Mouse (Mus musculus) brown adipose tissue, adult 24 weeks (tissue): ENCODE measurements around the gene Scai. TPM values are rescaled to one million over a fixed set of nuclear protein-coding genes. Genes with fewer than 3 reads are reported as not detected.
"Not testable (repeated sequence)": the region's sequence is repeated elsewhere in the genome, so short reads cannot be mapped to it uniquely, and the experiment has no call there.

Experiments used
- H3K27ac ChIP-seq: fragments of 200-500 bp; replicated peaks from 2 replicates; pipeline ENCODE4 v1.5.1; 2012; ENCODE audit warnings: low read depth, mild to moderate bottlenecking, low read length
- H3K4me1 ChIP-seq: fragments of 200-500 bp; 2 replicates; pipeline ENCODE4 v1.6.1; 2012; ENCODE audit warnings: low read length, mixed read lengths; ENCODE audit not compliant: control insufficient read depth, insufficient read depth, insufficient read length
- H3K4me3 ChIP-seq: fragments of 200-500 bp; 2 replicates; pipeline ENCODE4 v1.5.1; 2012; ENCODE audit warnings: low read depth, mild to moderate bottlenecking, low read length, moderate library complexity; ENCODE audit not compliant: insufficient read depth
- polyA plus RNA-seq: library from polyadenylated mRNA; stranded (reverse); fragments of >200 nt; gene quantifications from 2 replicates; pipeline ENCODE4 v1.2.4, GENCODE M21; 2012; ENCODE audit not compliant: missing spikeins, insufficient read depth, insufficient read length

The Scai gene
- polyA plus RNA-seq, 1 experiment = 3.6 TPM

- Histone ChIP-seq H3K4me3 (no peak overlapping the region), H3K4me1 (0 out of 2 replicates have a peak, but pooled peaks cover 3% of the 10 kb centered on the region), H3K27ac (no peak overlapping the region)
Observed at GRCm38 (mm10) chr2:39157916-39158315, 32.6 kb downstream of the Scai start.

- Histone ChIP-seq H3K4me1 (0 out of 2 replicates have a peak, but pooled peaks cover 3% of the 10 kb centered on the region), H3K4me3 (no peak overlapping the region), H3K27ac (no peak overlapping the region)
Observed at GRCm38 (mm10) chr2:39156821-39157220, 33.7 kb downstream of the Scai start.

- Histone ChIP-seq H3K27ac (no peak overlapping the region), H3K4me3 (no peak overlapping the region), H3K4me1 (no peaks in the 10 kb centered on the region)
Observed at GRCm38 (mm10) chr2:39150943-39151342, 39.6 kb downstream of the Scai start.

- Histone ChIP-seq H3K27ac (no peak overlapping the region), H3K4me3 (no peak overlapping the region), H3K4me1 (no peaks in the 10 kb centered on the region)
Observed at GRCm38 (mm10) chr2:39148075-39148474, 42.5 kb downstream of the Scai start.

- Histone ChIP-seq H3K4me3 (no peak overlapping the region), H3K27ac (no peak overlapping the region), H3K4me1 (no peaks in the 10 kb centered on the region)
Observed at GRCm38 (mm10) chr2:39146469-39146868, 44.1 kb downstream of the Scai start.

- Histone ChIP-seq H3K4me3 (no peak overlapping the region), H3K27ac (no peak overlapping the region), H3K4me1 (no peaks in the 10 kb centered on the region)
Observed at GRCm38 (mm10) chr2:39142357-39142948, 48.1 kb downstream of the Scai start.

GRCm38 (mm10) chr2:39140586-39141455 lies 49.7 kb downstream of the Scai start:
- peak overlapping the region; percentile 33 for H3K4me3 ChIP-seq
- H3K27ac ChIP-seq = peak overlapping the region; percentile 78
- no peaks in the 10 kb centered on the region for H3K4me1 ChIP-seq

GRCm38 (mm10) chr2:39129526-39130326 lies 60.8 kb downstream of the Scai start:
- H3K27ac ChIP-seq = no peak overlapping the region
- H3K4me1 ChIP-seq = no peaks in the 10 kb centered on the region
- no peak overlapping the region for H3K4me3 ChIP-seq

GRCm38 (mm10) chr2:39124167-39124566 lies 66.4 kb downstream of the Scai start:
- Histone ChIP-seq H3K27ac (no peak overlapping the region), H3K4me1 (no peaks in the 10 kb centered on the region), H3K4me3 (no peak overlapping the region)

GRCm38 (mm10) chr2:39121137-39121536 lies 69.4 kb downstream of the Scai start:
- Histone ChIP-seq H3K4me1 (no peaks in the 10 kb centered on the region), H3K4me3 (no peak overlapping the region), H3K27ac (no peak overlapping the region)

GRCm38 (mm10) chr2:39116583-39116982 lies 74.0 kb downstream of the Scai start:
- H3K4me1 ChIP-seq = no peaks in the 10 kb centered on the region
- H3K4me3 ChIP-seq = no peak overlapping the region
- no peak overlapping the region for H3K27ac ChIP-seq

GRCm38 (mm10) chr2:39114093-39114492 lies 76.4 kb downstream of the Scai start:
- H3K4me1 ChIP-seq = no peaks in the 10 kb centered on the region
- H3K27ac ChIP-seq = no peak overlapping the region
- H3K4me3 ChIP-seq = no peak overlapping the region

- H3K27ac ChIP-seq = no peak overlapping the region
Observed at GRCm38 (mm10) chr2:39110514-39110913, 80.0 kb downstream of the Scai start.

GRCm38 (mm10) chr2:39109712-39110111 lies 80.8 kb downstream of the Scai start:
- not testable (repeated sequence) for H3K27ac ChIP-seq, H3K4me3 ChIP-seq, H3K4me1 ChIP-seq

More at GRCm38 (mm10) chr2:39110514-39110913, 80.0 kb downstream of the Scai start:
- H3K4me3 ChIP-seq = no peak overlapping the region
- no peaks in the 10 kb centered on the region for H3K4me1 ChIP-seq

- H3K27ac ChIP-seq, H3K4me3 ChIP-seq, H3K4me1 ChIP-seq: not testable (repeated sequence)
Observed at GRCm38 (mm10) chr2:39099951-39100350, 90.6 kb downstream of the Scai start.
